In the genomic region with DNA sequence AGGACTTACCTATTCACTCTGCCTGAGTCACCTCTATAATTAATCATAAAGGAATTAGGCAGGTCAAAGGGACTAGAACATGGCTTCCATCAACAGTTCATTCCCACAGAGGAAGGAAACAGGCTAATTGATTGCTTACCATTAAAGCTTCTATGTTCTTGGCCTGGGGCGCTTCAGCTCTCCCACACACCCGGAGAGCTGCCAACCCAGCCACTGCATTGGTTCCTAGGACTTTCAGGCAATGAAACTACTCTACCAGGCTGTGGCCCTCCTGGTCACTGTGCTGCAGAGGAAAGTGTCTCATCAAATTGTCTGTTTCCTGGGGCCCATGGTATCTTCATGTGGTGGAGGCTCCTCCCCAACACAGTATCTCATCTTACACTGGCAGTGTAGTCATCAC, we compare ENCODE assay signal across 19 mouse cellular contexts. TPM values are rescaled to one million over a fixed set of nuclear protein-coding genes. Genes with fewer than 3 reads are reported as not detected.
A peak's percentile ranks its signal among the peaks of the same experiment; 100 is the strongest.
DNase-seq lines count a peak whose midpoint lies in the region; ATAC-seq and TF ChIP-seq lines count a peak whose summit lies in the region.
"Had no signal": no experiment of that assay in that cellular context is flagged by ENCODE, and none has a peak within 500 bp of the region (broad histone marks: within the 10 kb centered on the region; RNA-seq: fewer than 3 reads in every experiment).

No protein-coding gene starts in this region.

- DNase-seq in heart, postnatal 10 days, result no peak
- DNase-seq in heart, postnatal 0 days (ENCODE audit: low spot score), result no peak
- peak; percentile 28 for DNase-seq in kidney, adult 9 months
- DNase-seq in kidney, postnatal 10 days, result no peak
- DNase-seq in fat pad, adult 2 months (ENCODE audit: extremely low read depth, low read depth, low spot score), result peak; percentile 69
- no peak for DNase-seq in Muller cell, postnatal 12 days (ENCODE audit: inconsistent ontology term)
- DNase-seq: adrenal gland, adult 8-10 months; adrenal gland, postnatal 36 days; cerebellum, adult 2 months; cerebellum, postnatal 10 days; gastrocnemius, adult 2 months; gastrocnemius, postnatal 25 days had no signal

- peak overlapping the region; percentile 61 for H3K4me2 ChIP-seq in heart, embryonic 13.5 days
- H3K4me2 ChIP-seq in heart, postnatal 0 days (ENCODE audit: low read depth, low read length), result peak overlapping the region; percentile 59
- no peak overlapping the region for H3K4me2 ChIP-seq in heart, embryonic 11.5 days
- H3K4me2 ChIP-seq: hindbrain, embryonic 12.5 days had no signal

- H3K27ac ChIP-seq in heart, embryonic 13.5 days (replicated peaks), result no peak overlapping the region
- H3K27ac ChIP-seq in heart, postnatal 0 days (ENCODE audit: low read depth), result no peak overlapping the region
- no peak overlapping the region for H3K27ac ChIP-seq in heart, embryonic 11.5 days (ENCODE audit: low read depth, low read length)
- H3K27ac ChIP-seq: embryonic facial prominence, embryonic 10.5 days; forebrain, embryonic 10.5 days; hindbrain, embryonic 12.5 days; hindbrain, postnatal 0 days had no signal

- TF ChIP-seq EP300 in heart, postnatal 0 days (IDR thresholded peaks at IDR 0.05; ENCODE audit: low read depth), result no peak

- peaks cover 34% of the 10 kb centered on the region for H3K27me3 ChIP-seq in heart, embryonic 13.5 days (replicated peaks)
- no peaks in the 10 kb centered on the region for H3K27me3 ChIP-seq in heart, postnatal 0 days (ENCODE audit: control insufficient read depth, insufficient read depth, low read length)
- H3K27me3 ChIP-seq in heart, embryonic 11.5 days (ENCODE audit: control insufficient read depth, insufficient read depth, low read length), result no peaks in the 10 kb centered on the region; the same call in 1 of the 2 replicates

- no peak overlapping the region; the same call in 1 of the 2 replicates for H3K4me3 ChIP-seq in heart, embryonic 13.5 days
- H3K4me3 ChIP-seq in heart, postnatal 0 days (ENCODE audit: low read depth, low read length), result no peak overlapping the region
- H3K4me3 ChIP-seq in heart, embryonic 11.5 days (ENCODE audit: low read depth, low read length), result no peak overlapping the region
- H3K4me3 ChIP-seq: embryonic facial prominence, embryonic 10.5 days; forebrain, embryonic 10.5 days; hindbrain, embryonic 12.5 days had no signal

- ATAC-seq in heart, embryonic 13.5 days (ENCODE audit: extremely low read depth, insufficient number of reproducible peaks, low FRiP score, low TSS enrichment), result no peak
- ATAC-seq in heart, postnatal 0 days (ENCODE audit: insufficient read depth, low read depth), result no peak
- no peak for ATAC-seq in heart, embryonic 11.5 days (replicated peaks; ENCODE audit: insufficient number of reproducible peaks, low FRiP score, low TSS enrichment)
- ATAC-seq: forebrain, embryonic 14.5 days; hindbrain, postnatal 0 days had no signal

- H3K9me3 ChIP-seq in heart, embryonic 13.5 days, result no peaks in the 10 kb centered on the region
- H3K9me3 ChIP-seq in heart, postnatal 0 days (replicated peaks; ENCODE audit: control insufficient read depth, low read length), result no peaks in the 10 kb centered on the region
- no peaks in the 10 kb centered on the region for H3K9me3 ChIP-seq in heart, embryonic 11.5 days (replicated peaks; ENCODE audit: control insufficient read depth, low read length)
- H3K9me3 ChIP-seq: embryonic facial prominence, embryonic 10.5 days; forebrain, embryonic 10.5 days; hindbrain, embryonic 12.5 days had no signal

- H3K36me3 ChIP-seq in heart, embryonic 13.5 days, result no peaks in the 10 kb centered on the region
- H3K36me3 ChIP-seq in heart, postnatal 0 days (replicated peaks; ENCODE audit: control insufficient read depth, insufficient read depth, low read length), result no peaks in the 10 kb centered on the region
- no peaks in the 10 kb centered on the region for H3K36me3 ChIP-seq in heart, embryonic 11.5 days (ENCODE audit: control insufficient read depth, insufficient read depth, low read length)
- H3K36me3 ChIP-seq: embryonic facial prominence, embryonic 10.5 days; forebrain, embryonic 10.5 days; hindbrain, embryonic 12.5 days had no signal

- no peak overlapping the region for H3K9ac ChIP-seq in heart, embryonic 13.5 days
- no peak overlapping the region for H3K9ac ChIP-seq in heart, postnatal 0 days (replicated peaks; ENCODE audit: low read depth, low read length)
- H3K9ac ChIP-seq in heart, embryonic 11.5 days (ENCODE audit: low read depth, low read length), result no peak overlapping the region
- H3K9ac ChIP-seq: hindbrain, embryonic 12.5 days had no signal

- TF ChIP-seq CTCF in heart, postnatal 0 days (IDR thresholded peaks at IDR 0.05; ENCODE audit: low read depth), result no peak

- H3K4me1 ChIP-seq in heart, embryonic 13.5 days, result peaks cover 40% of the 10 kb centered on the region
- peaks cover 38% of the 10 kb centered on the region for H3K4me1 ChIP-seq in heart, postnatal 0 days (ENCODE audit: control insufficient read depth, insufficient read depth)
- H3K4me1 ChIP-seq in heart, embryonic 11.5 days (ENCODE audit: control insufficient read depth, insufficient read depth, low read length), result peaks cover 17% of the 10 kb centered on the region

- intact Hi-C loops in heart, postnatal 10 days (cut with DNase I), result no loop called here

- WGBS in heart, embryonic 13.5 days, result 87% methylated on average over 2 of the region's 2 CpGs
- WGBS in heart, postnatal 0 days, result 90% methylated on average over 2 of the region's 2 CpGs
- WGBS in heart, embryonic 11.5 days (ENCODE audit: insufficient replicate concordance), result 87% methylated on average over 2 of the region's 2 CpGs

RNA-seq across cellular contexts. Expression of gene Emsy, which starts 20.9 kb away (rescaled TPM):
- 19.2 and 21.1 TPM in 2 replicates for polyA plus RNA-seq in heart, embryonic 13.5 days (2015; fragmentation: Nextera tagmentation; extraction: Ambion mirVana)
- total RNA-seq in heart, postnatal 10 days (2021), result 10 to 100 TPM; 28.4 to 36.3 TPM
- total RNA-seq in heart, postnatal 0 days (2014; rRNA removed; ENCODE audit: low replicate concordance), result 20.1 and 33.2 TPM in 2 replicates
- 8.8 and 9.1 TPM in 2 replicates for polyA plus RNA-seq in heart, postnatal 0 days (2015; fragmentation: Nextera tagmentation; extraction: Ambion mirVana)
- 42.5 and 44.1 TPM in 2 replicates for polyA plus RNA-seq in heart, embryonic 11.5 days (2014; fragmentation: Nextera tagmentation; extraction: Ambion mirVana)

RNA-seq across cellular contexts. Expression of gene Thap12, which starts 25.4 kb away (rescaled TPM):
- polyA plus RNA-seq in heart, embryonic 13.5 days (2015; fragmentation: Nextera tagmentation; extraction: Ambion mirVana), result 35.5 and 35.7 TPM in 2 replicates
- 10 to 100 TPM; 72.5 to 74.6 TPM for total RNA-seq in heart, postnatal 10 days (2021)
- total RNA-seq in heart, postnatal 0 days (2014; rRNA removed; ENCODE audit: low replicate concordance), result 48.6 and 50.6 TPM in 2 replicates
- polyA plus RNA-seq in heart, postnatal 0 days (2015; fragmentation: Nextera tagmentation; extraction: Ambion mirVana), result 31.5 and 37.8 TPM in 2 replicates
- 40.9 and 50.5 TPM in 2 replicates for polyA plus RNA-seq in heart, embryonic 11.5 days (2014; fragmentation: Nextera tagmentation; extraction: Ambion mirVana)

Comparison
In these comparisons a context has a peak if more than half of its experiments do, and no peak if none do; other contexts are left out.
1. DNase-seq: peak in kidney, adult 9 months (single experiment) and fat pad, adult 2 months (single experiment); none in heart, postnatal 10 days (0 of 2), heart, postnatal 0 days (single experiment), kidney, postnatal 10 days (single experiment) and Muller cell, postnatal 12 days (single experiment).